Mouse (Mus musculus) heart, embryonic 14.5 days (tissue): ENCODE data around the gene Baiap2. TPM values are rescaled to one million over a fixed set of nuclear protein-coding genes. Genes with fewer than 3 reads are reported as not detected.

ENCODE experiments used
- ATAC-seq: fragments of 200-750 bp; cut with Nextera tagmentation; 2 replicates; pipeline ENCODE4 v1.8.0; 2017; ENCODE audit warnings: low read depth, moderate TSS enrichment; ENCODE audit not compliant: insufficient number of reproducible peaks, insufficient read depth, low FRiP score
- H3K27ac ChIP-seq, 2 experiments: fragments of 200-500 bp in 1 of 2; fragments of 300-500 bp in 1 of 2; sonication (generic) in 1 of 2; replicated peaks in 1 of 2; 2 replicates each; pipeline ENCODE4 v1.5.1; 2012 to 2014; ENCODE audit warnings: low read depth in 2 of 2, low read length in 2 of 2, control low read depth in 1 of 2, mild to moderate bottlenecking in 1 of 2, mixed read lengths in 1 of 2; ENCODE audit not compliant: control insufficient read depth in 1 of 2, insufficient read depth in 1 of 2
- H3K27me3 ChIP-seq: fragments of 300-500 bp; sonication (generic); 2 replicates; pipeline ENCODE4 v1.6.1; 2014; ENCODE audit warnings: mild to moderate bottlenecking, low read length, control low read depth; ENCODE audit not compliant: control insufficient read depth, insufficient read depth
- H3K36me3 ChIP-seq: fragments of 300-500 bp; sonication (generic); 2 replicates; pipeline ENCODE4 v1.6.1; 2014; ENCODE audit warnings: mild to moderate bottlenecking, control low read depth, low read length, mixed read lengths; ENCODE audit not compliant: control insufficient read depth, insufficient read depth
- H3K4me1 ChIP-seq, 2 experiments: fragments of 200-500 bp in 1 of 2; fragments of 300-500 bp in 1 of 2; sonication (generic) in 1 of 2; 2 replicates each; pipeline ENCODE4 v1.6.1; 2012 to 2014; ENCODE audit warnings: low read length in 2 of 2, control low read depth in 1 of 2, mixed read lengths in 1 of 2; ENCODE audit not compliant: control insufficient read depth in 2 of 2, insufficient read depth in 2 of 2
- H3K4me2 ChIP-seq: fragments of 300-500 bp; sonication (generic); 2 replicates; pipeline ENCODE4 v1.6.1; 2014; ENCODE audit warnings: mild to moderate bottlenecking, low read length
- H3K4me3 ChIP-seq, 2 experiments: fragments of 200-500 bp in 1 of 2; fragments of 300-500 bp in 1 of 2; sonication (generic) in 1 of 2; 2 replicates each; pipeline ENCODE4 v1.5.1; 2012 to 2014; ENCODE audit warnings: low read length in 2 of 2, mild to moderate bottlenecking in 2 of 2, control low read depth in 1 of 2, low read depth in 1 of 2, moderate library complexity in 1 of 2; ENCODE audit not compliant: control insufficient read depth in 1 of 2, insufficient read depth in 1 of 2
- H3K9ac ChIP-seq: fragments of 300-500 bp; sonication (generic); 2 replicates; pipeline ENCODE4 v1.6.1; 2014; ENCODE audit warnings: mild to moderate bottlenecking, low read length
- H3K9me3 ChIP-seq: fragments of 300-500 bp; sonication (generic); 2 replicates; pipeline ENCODE4 v1.6.1; 2016; ENCODE audit warnings: low read length, control low read depth; ENCODE audit not compliant: control insufficient read depth
- WGBS: fragments of 180-500 bp; shearing (Covaris S2); extraction: QIAGEN DNeasy Blood & Tissue Kit; methylation state at CpG from one replicate; pipeline ENCODE4 v1.1.7; 2014; 5-methylcytosine and 5-hydroxymethylcytosine counted together
- polyA plus RNA-seq: library from polyadenylated mRNA; unstranded; fragments of >200 nt; fragmentation: Nextera tagmentation; extraction: Ambion mirVana; gene quantifications from 2 replicates; pipeline ENCODE4 v1.2.1, GENCODE M21; 2014

Gene Baiap2
- polyA plus RNA-seq, 1 experiment from 2014 or later, result 13.2 TPM

GRCm38 (mm10) chr11:119939073-119939710 lies 3.4 kb upstream of the Baiap2 start:
- H3K4me1 ChIP-seq, result peaks cover 5 to 25% of the 10 kb centered on the region in 2 experiments; a peak in 3 of 4 replicates
- no peaks in the 10 kb centered on the region for H3K36me3 ChIP-seq
- no peak for ATAC-seq
- no peak overlapping the region for H3K4me2 ChIP-seq
- no peaks in the 10 kb centered on the region for H3K9me3 ChIP-seq
- H3K27ac ChIP-seq, result no peak overlapping the region
- H3K4me3 ChIP-seq, result no peak overlapping the region
- WGBS, result 64% methylated on average over 8 of the region's 8 CpGs
- no peak overlapping the region for H3K9ac ChIP-seq
- H3K27me3 ChIP-seq, result peaks cover 16% of the 10 kb centered on the region

DNA sequence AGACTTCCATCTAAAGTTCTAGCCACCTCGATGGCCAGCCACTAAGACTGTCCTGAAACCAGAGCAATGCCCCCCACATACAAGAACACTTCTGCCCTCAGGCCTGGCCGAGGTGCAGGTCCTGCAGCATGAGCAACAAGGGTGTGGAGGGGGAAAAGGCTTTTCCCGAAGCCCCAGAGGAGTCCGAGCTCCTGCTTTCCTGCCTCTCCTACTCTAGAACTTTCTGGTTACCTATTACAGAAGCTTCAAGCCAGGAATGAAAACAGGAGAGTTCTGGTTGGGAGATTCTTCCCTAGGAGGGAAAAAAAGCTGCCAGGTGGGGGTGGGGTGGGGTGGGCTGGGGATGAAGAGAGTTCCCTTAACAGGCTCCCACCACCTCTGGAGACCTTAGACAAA lies 2.9 kb upstream of the Baiap2 start:
- ATAC-seq, result no peak
- Histone ChIP-seq H3K27ac (no peak overlapping the region), H3K36me3 (no peaks in the 10 kb centered on the region), H3K9ac (no peak overlapping the region), H3K4me3 (no peak overlapping the region), H3K4me1 (peaks cover 5 to 25% of the 10 kb centered on the region in 2 experiments; a peak in 3 of 4 replicates), H3K9me3 (no peaks in the 10 kb centered on the region), H3K27me3 (peaks cover 16% of the 10 kb centered on the region), H3K4me2 (no peak overlapping the region)
- 64% methylated on average over 4 of the region's 4 CpGs for WGBS

DNA sequence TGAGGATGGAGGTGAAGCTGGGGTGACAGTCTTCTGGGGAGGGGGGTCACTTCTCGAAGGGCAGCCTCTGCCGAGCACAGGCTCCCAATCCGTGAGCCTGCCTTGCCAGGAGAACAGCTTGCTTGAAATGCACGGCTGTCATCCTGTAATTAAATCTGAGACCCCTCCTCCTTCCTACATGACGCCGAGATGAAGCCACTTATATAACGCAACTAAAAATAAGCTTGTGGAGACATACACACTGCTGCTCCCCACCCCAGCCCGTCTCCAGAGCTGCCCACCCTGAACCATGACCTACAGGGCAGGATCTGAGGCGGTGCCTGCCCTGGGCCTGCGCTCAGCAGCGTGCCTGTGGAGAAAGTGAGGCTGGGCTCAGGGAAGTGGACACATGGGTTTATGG lies 2.4 kb upstream of the Baiap2 start:
- Histone ChIP-seq H3K4me1 (peaks cover 5 to 28% of the 10 kb centered on the region in 2 experiments; a peak in 3 of 4 replicates), H3K9me3 (no peaks in the 10 kb centered on the region), H3K4me3 (no peak overlapping the region), H3K36me3 (no peaks in the 10 kb centered on the region), H3K27me3 (peaks cover 16% of the 10 kb centered on the region), H3K27ac (no peak overlapping the region), H3K4me2 (no peak overlapping the region), H3K9ac (no peak overlapping the region)
- ATAC-seq, result no peak
- 68% methylated on average over 11 of the region's 11 CpGs for WGBS

- Histone ChIP-seq H3K4me2 (peak overlapping the region; percentile 92), H3K27ac (no peak overlapping the region), H3K27me3 (peaks cover 16% of the 10 kb centered on the region), H3K36me3 (no peaks in the 10 kb centered on the region), H3K9me3 (no peaks in the 10 kb centered on the region), H3K4me3 (peak overlapping the region; percentile 66 to 84), H3K9ac (peak overlapping the region; percentile 72), H3K4me1 (peaks cover 9 to 29% of the 10 kb centered on the region in 2 experiments; a peak in 3 of 4 replicates)
- WGBS, result 12% methylated on average over 8 of the region's 8 CpGs
- ATAC-seq, result no peak
These were observed 769 bp upstream of the Baiap2 start for GRCm38 (mm10) chr11:119941794-119942193.

- Histone ChIP-seq H3K9ac (peak overlapping the region; percentile 72), H3K4me3 (peak overlapping the region; percentile 66 to 84), H3K36me3 (no peaks in the 10 kb centered on the region), H3K4me1 (peaks cover 7 to 25% of the 10 kb centered on the region in 2 experiments; a peak in 3 of 4 replicates), H3K27ac (peak overlapping the region; percentile 42 to 55; a peak in 3 of 4 replicates), H3K27me3 (peaks cover 16% of the 10 kb centered on the region), H3K9me3 (no peaks in the 10 kb centered on the region), H3K4me2 (peak overlapping the region; percentile 92)
- peak; percentile 23 for ATAC-seq
- WGBS, result under 1% methylated on average over 43 of the region's 43 CpGs
These were observed 299 bp upstream of the Baiap2 start for GRCm38 (mm10) chr11:119942201-119942726.

DNA sequence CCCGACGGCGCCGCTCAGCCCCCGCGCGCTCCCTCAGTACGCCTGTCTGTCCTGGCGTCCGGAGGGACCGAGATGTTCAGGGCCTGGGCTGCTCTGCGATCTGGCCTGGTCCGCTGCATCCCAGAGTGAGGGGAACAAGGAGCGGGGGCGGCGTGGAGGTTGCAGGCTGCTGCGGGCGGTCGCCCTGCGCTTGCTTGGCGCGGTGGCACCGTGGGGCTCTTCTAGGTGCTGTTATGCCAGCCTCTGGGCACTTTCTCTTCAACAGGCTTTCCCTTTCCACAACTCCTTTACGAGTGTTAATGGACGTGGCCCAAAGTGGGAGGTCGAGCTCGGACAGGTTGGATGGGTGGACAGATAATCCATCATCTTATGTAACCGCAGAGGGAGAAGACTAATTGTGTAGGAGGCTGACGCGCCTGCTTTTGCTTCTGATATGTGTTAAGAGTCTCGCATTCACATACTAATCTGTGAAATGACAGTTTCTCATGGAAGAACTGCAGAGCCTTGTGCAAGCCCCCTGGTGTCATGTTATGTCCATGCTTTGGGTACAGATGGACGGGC lies 945 bp downstream of the Baiap2 start:
- peak overlapping the region; percentile 85 for H3K9ac ChIP-seq
- H3K4me2 ChIP-seq, result peak overlapping the region; percentile 98
- peaks cover 15% of the 10 kb centered on the region for H3K27me3 ChIP-seq
- H3K9me3 ChIP-seq, result no peaks in the 10 kb centered on the region
- ATAC-seq, result peak; percentile 16
- peak overlapping the region; percentile 57 to 74 for H3K4me3 ChIP-seq
- peaks cover 8 to 30% of the 10 kb centered on the region in 2 experiments; a peak in 3 of 4 replicates for H3K4me1 ChIP-seq
- 5% methylated on average over 30 of the region's 32 CpGs for WGBS
- H3K36me3 ChIP-seq, result no peaks in the 10 kb centered on the region
- H3K27ac ChIP-seq, result peak overlapping the region in 1 of 2 experiments; percentile 42; a peak in 1 of 4 replicates

GRCm38 (mm10) chr11:119945343-119945742 lies 2.8 kb downstream of the Baiap2 start:
- Histone ChIP-seq H3K4me1 (peaks cover 18 to 35% of the 10 kb centered on the region in 2 experiments), H3K4me2 (peak overlapping the region; percentile 98), H3K27ac (peak overlapping the region; percentile 42 to 62; a peak in 3 of 4 replicates), H3K4me3 (peak overlapping the region in 1 of 2 experiments; percentile 74; a peak in 2 of 4 replicates), H3K36me3 (no peaks in the 10 kb centered on the region), H3K27me3 (peaks cover 8% of the 10 kb centered on the region; the same call in 1 of the 2 replicates), H3K9me3 (no peaks in the 10 kb centered on the region), H3K9ac (no peak overlapping the region)
- peak; percentile 13; the same call in 1 of the 2 replicates for ATAC-seq
- 47% methylated on average over 7 of the region's 7 CpGs for WGBS
